Mouse (Mus musculus) spleen, adult 2 months (tissue): ENCODE measurements around the gene Disp1. TPM values are rescaled to one million over a fixed set of nuclear protein-coding genes. Genes with fewer than 3 reads are reported as not detected.

Experiments
- DNase-seq, 2 experiments: peaks; one replicate each; pipeline versions ENCODE4 v3.0.0 to v3.0.0-alpha.2; 2012 to 2021; ENCODE audit warnings: low spot score in 2 of 2, low read depth in 1 of 2
- H3K27ac ChIP-seq: fragments of 200-500 bp; 2 replicates; pipeline ENCODE4 v1.5.1; 2012; ENCODE audit warnings: low read length, inconsistent platforms; ENCODE audit not compliant: insufficient read depth
- H3K27me3 ChIP-seq: fragments of 200-500 bp; 2 replicates; pipeline ENCODE4 v1.6.1; 2012; ENCODE audit warnings: mild to moderate bottlenecking, moderate library complexity, low read length, inconsistent platforms; ENCODE audit not compliant: control insufficient read depth, insufficient read depth
- H3K36me3 ChIP-seq: fragments of 200-500 bp; 2 replicates; pipeline ENCODE4 v1.6.1; 2012; ENCODE audit warnings: mild to moderate bottlenecking, low read length, inconsistent platforms; ENCODE audit not compliant: control insufficient read depth, insufficient read depth
- H3K4me1 ChIP-seq: fragments of 200-500 bp; 2 replicates; pipeline ENCODE4 v1.6.1; 2011; ENCODE audit warnings: inconsistent platforms; ENCODE audit not compliant: control insufficient read depth, insufficient read depth, insufficient read length
- H3K4me3 ChIP-seq: fragments of 200-500 bp; 2 replicates; pipeline ENCODE4 v1.5.1; 2011; ENCODE audit warnings: mild to moderate bottlenecking, inconsistent platforms; ENCODE audit not compliant: insufficient read depth, insufficient read length; ENCODE audit errors: extremely low read depth
- CTCF ChIP-seq: fragments of 200-500 bp; IDR thresholded peaks from 2 replicates; pipeline ENCODE4 v1.5.1; 2011; ENCODE audit warnings: mild to moderate bottlenecking, inconsistent platforms; ENCODE audit not compliant: insufficient read depth, insufficient read length, insufficient replicate concordance; ENCODE audit errors: extremely low read depth
- POLR2A ChIP-seq: fragments of 200-500 bp; IDR thresholded peaks from 2 replicates; pipeline ENCODE4 v1.6.1; 2011; ENCODE audit warnings: low read depth, low read length, inconsistent platforms
- WGBS: fragments of 180-500 bp; shearing (Covaris S2); methylation state at CpG from one replicate; pipeline ENCODE4 v1.1.7; 2018; 5-methylcytosine and 5-hydroxymethylcytosine counted together
- polyA plus RNA-seq: library from polyadenylated mRNA; depleted of rRNA; stranded (reverse); fragments of >200 nt; gene quantifications from 2 replicates; pipeline ENCODE4 v1.2.3, GENCODE M21; 2012

Disp1 gene
- polyA plus RNA-seq, 1 experiment, result 8.5 TPM

- 90% methylated on average over 21 of the region's 21 CpGs for WGBS
- no peak for DNase-seq
- Histone ChIP-seq H3K36me3 (no peaks in the 10 kb centered on the region; the same call in 1 of the 2 replicates), H3K4me1 (no peaks in the 10 kb centered on the region), H3K27me3 (no peaks in the 10 kb centered on the region), H3K4me3 (no peak overlapping the region), H3K27ac (no peak overlapping the region)
- TF ChIP-seq POLR2A (no peak), CTCF (no peak)
These were observed 103.2 kb downstream of the Disp1 start for GRCm38 (mm10) chr1:183117827-183118825.

GRCm38 (mm10) chr1:183116946-183117826 lies 104.1 kb downstream of the Disp1 start:
- no peak for TF ChIP-seq POLR2A
- TF ChIP-seq CTCF, result no peak
- no peak for DNase-seq
- H3K4me1 ChIP-seq, result no peaks in the 10 kb centered on the region
- no peak overlapping the region for H3K4me3 ChIP-seq
- no peaks in the 10 kb centered on the region; the same call in 1 of the 2 replicates for H3K36me3 ChIP-seq
- 89% methylated on average over 15 of the region's 15 CpGs for WGBS
- no peaks in the 10 kb centered on the region for H3K27me3 ChIP-seq
- H3K27ac ChIP-seq, result no peak overlapping the region

GRCm38 (mm10) chr1:183116441-183116840 lies 104.9 kb downstream of the Disp1 start:
- Histone ChIP-seq H3K27ac (no peak overlapping the region), H3K4me3 (no peak overlapping the region), H3K27me3 (no peaks in the 10 kb centered on the region), H3K4me1 (no peaks in the 10 kb centered on the region), H3K36me3 (no peaks in the 10 kb centered on the region; the same call in 1 of the 2 replicates)
- 83% methylated on average over 10 of the region's 10 CpGs for WGBS
- no peak for DNase-seq
- TF ChIP-seq CTCF, result no peak
- TF ChIP-seq POLR2A, result no peak

- TF ChIP-seq POLR2A, result no peak
- TF ChIP-seq CTCF, result no peak
- H3K27ac ChIP-seq, result no peak overlapping the region
- no peak overlapping the region for H3K4me3 ChIP-seq
- H3K36me3 ChIP-seq, result no peaks in the 10 kb centered on the region; the same call in 1 of the 2 replicates
- DNase-seq, result no peak
- no peaks in the 10 kb centered on the region for H3K4me1 ChIP-seq
- H3K27me3 ChIP-seq, result no peaks in the 10 kb centered on the region
- 85% methylated on average over 7 of the region's 7 CpGs for WGBS
These were observed 106.2 kb downstream of the Disp1 start for GRCm38 (mm10) chr1:183115076-183115475.

GRCm38 (mm10) chr1:183114554-183114953 lies 106.8 kb downstream of the Disp1 start:
- TF ChIP-seq POLR2A (no peak), CTCF (no peak)
- H3K36me3 ChIP-seq, result no peaks in the 10 kb centered on the region; the same call in 1 of the 2 replicates
- H3K27me3 ChIP-seq, result no peaks in the 10 kb centered on the region
- WGBS, result 93% methylated on average over 6 of the region's 6 CpGs
- H3K27ac ChIP-seq, result no peak overlapping the region
- DNase-seq, result no peak
- H3K4me1 ChIP-seq, result no peaks in the 10 kb centered on the region
- H3K4me3 ChIP-seq, result no peak overlapping the region

- H3K4me3 ChIP-seq, result no peak overlapping the region
- DNase-seq, result no peak
- no peaks in the 10 kb centered on the region; the same call in 1 of the 2 replicates for H3K36me3 ChIP-seq
- H3K27ac ChIP-seq, result no peak overlapping the region
- no peaks in the 10 kb centered on the region for H3K27me3 ChIP-seq
- whole genome bisulfite sequencing, result 79% methylated on average over 9 of the region's 9 CpGs
- TF ChIP-seq CTCF (no peak), POLR2A (no peak)
- H3K4me1 ChIP-seq, result no peaks in the 10 kb centered on the region
These were observed 107.8 kb downstream of the Disp1 start for GRCm38 (mm10) chr1:183113546-183113945.
